24 mouse cellular contexts compared by ENCODE assay signal in genomic region chr12:83106120-83106517, GRCm38 (mm10).
DNase-seq lines count a peak whose midpoint lies in the region; ATAC-seq and TF ChIP-seq lines count a peak whose summit lies in the region.
"Had no signal": no experiment of that assay in that cellular context is flagged by ENCODE, and none has a peak within 500 bp of the region (broad histone marks: within the 10 kb centered on the region; RNA-seq: fewer than 3 reads in every experiment).

No protein-coding gene starts in this region.

- no peak overlapping the region for H3K9ac ChIP-seq in lung, embryonic 16.5 days (ENCODE audit: low read length)
- H3K9ac ChIP-seq in intestine, embryonic 16.5 days (ENCODE audit: low read depth, low read length): no peak overlapping the region
- H3K9ac ChIP-seq in liver, postnatal 0 days (replicated peaks): no peak overlapping the region
- H3K9ac ChIP-seq: heart, embryonic 15.5 days; hindbrain, embryonic 14.5 days; limb, embryonic 15.5 days; neural tube, embryonic 12.5 days had no signal

- H3K9me3 ChIP-seq in heart, embryonic 10.5 days: no peaks in the 10 kb centered on the region
- no peaks in the 10 kb centered on the region for H3K9me3 ChIP-seq in lung, embryonic 16.5 days (ENCODE audit: control insufficient read depth, low read length)
- H3K9me3 ChIP-seq in intestine, embryonic 16.5 days (ENCODE audit: control insufficient read depth, low read length): no peaks in the 10 kb centered on the region
- H3K9me3 ChIP-seq in liver, postnatal 0 days (ENCODE audit: low read length): no peaks in the 10 kb centered on the region
- H3K9me3 ChIP-seq: embryonic facial prominence, embryonic 10.5 days; heart, embryonic 15.5 days; limb, embryonic 15.5 days; neural tube, embryonic 12.5 days had no signal

- peak; percentile 81 for TF ChIP-seq EP300 in liver, postnatal 0 days (IDR thresholded peaks at IDR 0.05; ENCODE audit: low read depth)

- TF ChIP-seq CTCF in liver, postnatal 0 days (IDR thresholded peaks at IDR 0.05; ENCODE audit: low read depth): no peak

- 48% methylated on average over 5 of the region's 5 CpGs for WGBS in heart, embryonic 10.5 days
- 51% methylated on average over 5 of the region's 5 CpGs for WGBS in lung, embryonic 16.5 days
- 53% methylated on average over 5 of the region's 5 CpGs for WGBS in intestine, embryonic 16.5 days
- 51% methylated on average over 5 of the region's 5 CpGs for WGBS in liver, postnatal 0 days (ENCODE audit: insufficient replicate concordance)

- 0 out of 2 replicates have a peak overlapping the region, but pooled peaks have one; percentile 38 for H3K27ac ChIP-seq in heart, embryonic 10.5 days
- no peak overlapping the region for H3K27ac ChIP-seq in lung, embryonic 16.5 days (ENCODE audit: low read length)
- H3K27ac ChIP-seq in intestine, embryonic 16.5 days (ENCODE audit: low read length): no peak overlapping the region
- no peak overlapping the region for H3K27ac ChIP-seq in liver, postnatal 0 days (ENCODE audit: low read depth)
- H3K27ac ChIP-seq: embryonic facial prominence, embryonic 10.5 days; heart, embryonic 15.5 days; hindbrain, embryonic 14.5 days; kidney, postnatal 0 days; limb, embryonic 15.5 days; neural tube, embryonic 12.5 days had no signal

- peaks cover 22% of the 10 kb centered on the region for H3K4me1 ChIP-seq in heart, embryonic 10.5 days
- H3K4me1 ChIP-seq in lung, embryonic 16.5 days (replicated peaks; ENCODE audit: control insufficient read depth, insufficient read depth, low read length): peaks cover 9% of the 10 kb centered on the region; the same call in 1 of the 2 replicates
- H3K4me1 ChIP-seq in intestine, embryonic 16.5 days (ENCODE audit: control insufficient read depth, insufficient read depth, low read length): peaks cover 7% of the 10 kb centered on the region; the same call in 1 of the 2 replicates
- H3K4me1 ChIP-seq in liver, postnatal 0 days (ENCODE audit: insufficient read depth): 0 out of 2 replicates have a peak, but pooled peaks cover 3% of the 10 kb centered on the region
- H3K4me1 ChIP-seq: limb, embryonic 15.5 days; neural tube, embryonic 12.5 days had no signal

- no peak overlapping the region for H3K4me3 ChIP-seq in heart, embryonic 10.5 days
- no peak overlapping the region for H3K4me3 ChIP-seq in lung, embryonic 16.5 days (ENCODE audit: low read length)
- no peak overlapping the region for H3K4me3 ChIP-seq in intestine, embryonic 16.5 days (ENCODE audit: low read length)
- no peak overlapping the region for H3K4me3 ChIP-seq in liver, postnatal 0 days (ENCODE audit: low read depth, low read length)
- H3K4me3 ChIP-seq: embryonic facial prominence, embryonic 10.5 days; heart, embryonic 15.5 days; limb, embryonic 15.5 days; neural tube, embryonic 12.5 days had no signal

- 0 out of 2 replicates have a peak overlapping the region, but pooled peaks have one; percentile 7 for H3K4me2 ChIP-seq in lung, embryonic 16.5 days (ENCODE audit: low read depth, low read length)
- H3K4me2 ChIP-seq in intestine, embryonic 16.5 days (ENCODE audit: low read depth, low read length): no peak overlapping the region
- H3K4me2 ChIP-seq in liver, postnatal 0 days (ENCODE audit: low read depth, low read length): no peak overlapping the region
- H3K4me2 ChIP-seq: heart, embryonic 15.5 days; hindbrain, embryonic 14.5 days; limb, embryonic 15.5 days; neural tube, embryonic 12.5 days had no signal

- no peak for DNase-seq in heart, embryonic 10.5 days (ENCODE audit: low spot score)
- no peak for DNase-seq in heart, postnatal 10 days
- DNase-seq in lung, postnatal 10 days: no peak
- DNase-seq in liver, postnatal 0 days: no peak
- no peak for DNase-seq in gastrocnemius, postnatal 4 days (ENCODE audit: low spot score in 2 of 2)
- DNase-seq: cerebellum, adult 11 months; cerebellum, adult 9-11 months; gastrocnemius, postnatal 25 days; heart, postnatal 4 days; kidney, adult 11 months; left cerebral cortex, postnatal 4 days; midbrain, embryonic 14.5 days; right cerebral cortex, postnatal 14 days; thymus, postnatal 14 days had no signal

- H3K27me3 ChIP-seq in heart, embryonic 10.5 days (ENCODE audit: insufficient read depth, poor library complexity, severe bottlenecking): no peaks in the 10 kb centered on the region
- H3K27me3 ChIP-seq in lung, embryonic 16.5 days (ENCODE audit: control insufficient read depth, insufficient read depth, low read depth, low read length): no peaks in the 10 kb centered on the region
- no peaks in the 10 kb centered on the region for H3K27me3 ChIP-seq in intestine, embryonic 16.5 days (replicated peaks; ENCODE audit: control insufficient read depth, insufficient read depth, low read length)
- 0 out of 2 replicates have a peak, but pooled peaks cover 3% of the 10 kb centered on the region for H3K27me3 ChIP-seq in liver, postnatal 0 days (ENCODE audit: insufficient read depth, low read length)
- H3K27me3 ChIP-seq: heart, embryonic 15.5 days; limb, embryonic 15.5 days; neural tube, embryonic 12.5 days had no signal

- intact Hi-C loops in heart, postnatal 10 days (cut with DNase I): no loop called here

- ATAC-seq in lung, embryonic 16.5 days (ENCODE audit: low read depth): peak; percentile 27; the same call in 1 of the 2 replicates
- ATAC-seq in intestine, embryonic 16.5 days: peak; percentile 46
- no peak for ATAC-seq in liver, postnatal 0 days
- no peak for ATAC-seq in erythroblast, adult 5-6 weeks (replicated peaks; ENCODE audit: low FRiP score, poor library complexity, severe bottlenecking)
- ATAC-seq: Patski had no signal

- H3K36me3 ChIP-seq in heart, embryonic 10.5 days: no peaks in the 10 kb centered on the region
- H3K36me3 ChIP-seq in lung, embryonic 16.5 days (ENCODE audit: control insufficient read depth, insufficient read depth, low read length): no peaks in the 10 kb centered on the region
- H3K36me3 ChIP-seq in intestine, embryonic 16.5 days (ENCODE audit: control insufficient read depth, insufficient read depth, low read length): no peaks in the 10 kb centered on the region
- H3K36me3 ChIP-seq in liver, postnatal 0 days (replicated peaks; ENCODE audit: insufficient read depth, low read length): no peaks in the 10 kb centered on the region
- H3K36me3 ChIP-seq: embryonic facial prominence, embryonic 10.5 days; heart, embryonic 15.5 days; limb, embryonic 15.5 days; neural tube, embryonic 12.5 days had no signal

Comparison
In these comparisons a context has a peak if more than half of its experiments do, and no peak if none do; other contexts are left out.
1. ATAC-seq: peak in lung, embryonic 16.5 days (single experiment) and intestine, embryonic 16.5 days (single experiment); none in liver, postnatal 0 days (single experiment) and erythroblast, adult 5-6 weeks (single experiment).